Comparison of ENCODE assay signal across 16 mouse cellular contexts in the genomic region with DNA sequence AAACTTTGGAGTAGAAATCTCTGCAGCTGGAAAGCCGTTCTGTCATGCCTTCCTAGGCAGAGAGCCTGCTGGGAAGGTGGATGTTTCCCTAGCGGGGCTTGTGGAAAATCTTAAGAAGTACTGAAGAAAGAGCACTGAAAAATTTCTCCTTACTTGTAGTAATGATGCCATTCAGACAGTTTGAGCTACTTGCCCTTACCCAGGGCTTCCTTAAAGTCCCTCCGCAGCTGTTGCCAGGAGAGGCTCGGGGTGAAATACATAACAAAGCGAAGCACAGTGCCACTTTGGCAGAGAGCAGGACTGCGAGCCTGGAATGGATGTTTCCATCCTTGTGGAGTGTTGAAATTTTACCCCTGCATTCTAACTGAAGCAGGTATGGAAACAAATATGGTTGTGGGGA.
DNase-seq lines count a peak whose midpoint lies in the region; ATAC-seq and TF ChIP-seq lines count a peak whose summit lies in the region.
"Had no signal": no experiment of that assay in that cellular context is flagged by ENCODE, and none has a peak within 500 bp of the region (broad histone marks: within the 10 kb centered on the region; RNA-seq: fewer than 3 reads in every experiment).

No protein-coding gene starts in this region.

- H3K4me2 ChIP-seq in hindbrain, embryonic 16.5 days (ENCODE audit: low read length), result no peak overlapping the region
- no peak overlapping the region for H3K4me2 ChIP-seq in hindbrain, embryonic 14.5 days (replicated peaks)
- no peak overlapping the region for H3K4me2 ChIP-seq in heart, embryonic 12.5 days
- H3K4me2 ChIP-seq in lung, postnatal 0 days (replicated peaks; ENCODE audit: low read depth, low read length), result no peak overlapping the region
- no peak overlapping the region for H3K4me2 ChIP-seq in intestine, postnatal 0 days (replicated peaks; ENCODE audit: low read depth)
- H3K4me2 ChIP-seq in kidney, embryonic 15.5 days, result no peak overlapping the region
- H3K4me2 ChIP-seq: forebrain, embryonic 15.5 days had no signal

- H3K27me3 ChIP-seq in hindbrain, embryonic 16.5 days (replicated peaks; ENCODE audit: control insufficient read depth, insufficient read depth, low read length), result no peaks in the 10 kb centered on the region
- H3K27me3 ChIP-seq in hindbrain, embryonic 14.5 days (ENCODE audit: control insufficient read depth, insufficient read depth, low read length), result no peaks in the 10 kb centered on the region
- H3K27me3 ChIP-seq in heart, embryonic 12.5 days (replicated peaks), result no peaks in the 10 kb centered on the region
- no peaks in the 10 kb centered on the region for H3K27me3 ChIP-seq in lung, postnatal 0 days (replicated peaks; ENCODE audit: insufficient read depth, low read length)
- H3K27me3 ChIP-seq in intestine, postnatal 0 days (replicated peaks; ENCODE audit: control insufficient read depth, insufficient read depth, low read length), result no peaks in the 10 kb centered on the region
- H3K27me3 ChIP-seq in kidney, embryonic 15.5 days, result no peaks in the 10 kb centered on the region
- H3K27me3 ChIP-seq: forebrain, embryonic 15.5 days had no signal

- H3K27ac ChIP-seq in hindbrain, embryonic 16.5 days (ENCODE audit: low read depth, low read length), result no peak overlapping the region
- no peak overlapping the region for H3K27ac ChIP-seq in hindbrain, embryonic 14.5 days
- peak overlapping the region; percentile 63 for H3K27ac ChIP-seq in embryonic fibroblast, embryonic 13.5 days (ENCODE audit: insufficient read depth, low read length)
- H3K27ac ChIP-seq in heart, embryonic 12.5 days (ENCODE audit: poor library complexity, severe bottlenecking), result 0 out of 2 replicates have a peak overlapping the region, but pooled peaks have one; percentile 20
- H3K27ac ChIP-seq in lung, postnatal 0 days (ENCODE audit: low read length), result peak overlapping the region; percentile 48
- no peak overlapping the region for H3K27ac ChIP-seq in intestine, postnatal 0 days (ENCODE audit: low read depth, low read length)
- no peak overlapping the region for H3K27ac ChIP-seq in kidney, embryonic 15.5 days
- H3K27ac ChIP-seq: forebrain, embryonic 15.5 days; liver, embryonic 14.5 days had no signal

- 61% methylated on average over 6 of the region's 6 CpGs for WGBS in hindbrain, embryonic 16.5 days
- WGBS in hindbrain, embryonic 14.5 days, result 68% methylated on average over 6 of the region's 6 CpGs
- 68% methylated on average over 6 of the region's 6 CpGs for WGBS in heart, embryonic 12.5 days
- 52% methylated on average over 6 of the region's 6 CpGs for WGBS in lung, postnatal 0 days
- WGBS in intestine, postnatal 0 days, result 76% methylated on average over 6 of the region's 6 CpGs
- 83% methylated on average over 6 of the region's 6 CpGs for WGBS in kidney, embryonic 15.5 days

- H3K9ac ChIP-seq in hindbrain, embryonic 16.5 days (ENCODE audit: low read depth, low read length), result no peak overlapping the region
- H3K9ac ChIP-seq in hindbrain, embryonic 14.5 days, result no peak overlapping the region
- H3K9ac ChIP-seq in heart, embryonic 12.5 days, result no peak overlapping the region
- H3K9ac ChIP-seq in lung, postnatal 0 days (replicated peaks; ENCODE audit: low read depth), result no peak overlapping the region
- H3K9ac ChIP-seq in intestine, postnatal 0 days (ENCODE audit: low read depth, low read length), result no peak overlapping the region
- H3K9ac ChIP-seq in kidney, embryonic 15.5 days, result no peak overlapping the region
- H3K9ac ChIP-seq: forebrain, embryonic 15.5 days; liver, embryonic 14.5 days had no signal

- TF ChIP-seq POLR2A in embryonic fibroblast, embryonic 13.5 days (IDR thresholded peaks at IDR 0.05; ENCODE audit: low read depth, low read length), result no peak

- TF ChIP-seq CTCF in embryonic fibroblast, embryonic 13.5 days (IDR thresholded peaks at IDR 0.05; ENCODE audit: borderline replicate concordance, insufficient read depth, low read length), result no peak
- no peak; the same call in 1 of the 2 replicates for TF ChIP-seq CTCF in lung, postnatal 0 days (IDR thresholded peaks at IDR 0.05)
- no peak for TF ChIP-seq CTCF in intestine, postnatal 0 days (IDR thresholded peaks at IDR 0.05; ENCODE audit: low read depth)

- ATAC-seq in hindbrain, embryonic 16.5 days, result peak; percentile 63; the same call in 1 of the 2 replicates
- no peak for ATAC-seq in hindbrain, embryonic 14.5 days (ENCODE audit: low FRiP score)
- ATAC-seq in heart, embryonic 12.5 days (ENCODE audit: insufficient number of reproducible peaks, low FRiP score), result no peak
- peak; percentile 42 for ATAC-seq in lung, postnatal 0 days
- no peak for ATAC-seq in intestine, postnatal 0 days
- ATAC-seq in kidney, embryonic 15.5 days (replicated peaks; ENCODE audit: low FRiP score), result no peak
- ATAC-seq: activated CD4-positive, CD25-positive, alpha-beta regulatory T cell, adult 4 months; CD4-positive, CD25-positive, alpha-beta regulatory T cell, adult 4 months; forebrain, embryonic 15.5 days had no signal

- H3K9me3 ChIP-seq in hindbrain, embryonic 16.5 days (ENCODE audit: control insufficient read depth, low read length), result no peaks in the 10 kb centered on the region
- no peaks in the 10 kb centered on the region for H3K9me3 ChIP-seq in hindbrain, embryonic 14.5 days (ENCODE audit: control insufficient read depth, low read length)
- no peaks in the 10 kb centered on the region for H3K9me3 ChIP-seq in heart, embryonic 12.5 days (replicated peaks)
- H3K9me3 ChIP-seq in lung, postnatal 0 days (ENCODE audit: low read length), result no peaks in the 10 kb centered on the region
- H3K9me3 ChIP-seq in intestine, postnatal 0 days (ENCODE audit: control insufficient read depth), result no peaks in the 10 kb centered on the region
- no peaks in the 10 kb centered on the region for H3K9me3 ChIP-seq in kidney, embryonic 15.5 days (replicated peaks)
- H3K9me3 ChIP-seq: forebrain, embryonic 15.5 days had no signal

- H3K36me3 ChIP-seq in hindbrain, embryonic 16.5 days (ENCODE audit: control insufficient read depth, insufficient read depth, low read length), result no peaks in the 10 kb centered on the region
- H3K36me3 ChIP-seq in hindbrain, embryonic 14.5 days (replicated peaks; ENCODE audit: control insufficient read depth, insufficient read depth), result no peaks in the 10 kb centered on the region
- no peaks in the 10 kb centered on the region for H3K36me3 ChIP-seq in heart, embryonic 12.5 days
- H3K36me3 ChIP-seq in lung, postnatal 0 days (ENCODE audit: insufficient read depth, low read length), result peaks cover 8% of the 10 kb centered on the region; the same call in 1 of the 2 replicates
- no peaks in the 10 kb centered on the region for H3K36me3 ChIP-seq in intestine, postnatal 0 days (ENCODE audit: control insufficient read depth, insufficient read depth)
- H3K36me3 ChIP-seq in kidney, embryonic 15.5 days, result no peaks in the 10 kb centered on the region
- H3K36me3 ChIP-seq: forebrain, embryonic 15.5 days had no signal

- no peaks in the 10 kb centered on the region for H3K4me1 ChIP-seq in hindbrain, embryonic 16.5 days (ENCODE audit: control insufficient read depth, insufficient read depth, low read depth, low read length)
- H3K4me1 ChIP-seq in hindbrain, embryonic 14.5 days (replicated peaks; ENCODE audit: control insufficient read depth, insufficient read depth, low read length), result no peaks in the 10 kb centered on the region
- H3K4me1 ChIP-seq in embryonic fibroblast, embryonic 13.5 days (ENCODE audit: control insufficient read depth, insufficient read depth, low read length), result peaks cover 6% of the 10 kb centered on the region
- no peaks in the 10 kb centered on the region for H3K4me1 ChIP-seq in heart, embryonic 12.5 days (replicated peaks)
- peaks cover 3% of the 10 kb centered on the region; the same call in 1 of the 2 replicates for H3K4me1 ChIP-seq in lung, postnatal 0 days (ENCODE audit: insufficient read depth, low read depth, low read length)
- H3K4me1 ChIP-seq in intestine, postnatal 0 days (replicated peaks; ENCODE audit: control insufficient read depth, insufficient read depth, low read length), result no peaks in the 10 kb centered on the region
- no peaks in the 10 kb centered on the region for H3K4me1 ChIP-seq in kidney, embryonic 15.5 days
- H3K4me1 ChIP-seq: forebrain, embryonic 15.5 days had no signal

- no peak for DNase-seq in hindbrain, embryonic 14.5 days (ENCODE audit: low spot score)
- DNase-seq in lung, postnatal 0 days (ENCODE audit: low spot score), result peak; percentile 53
- no peak for DNase-seq in retina, embryonic 14.5 days (ENCODE audit: low spot score)
- DNase-seq: cerebellum, adult 11 months; left cerebral cortex, postnatal 4 days; spleen, adult 18-20 months; thymus, postnatal 4 days had no signal

- H3K4me3 ChIP-seq in hindbrain, embryonic 16.5 days (ENCODE audit: low read length), result no peak overlapping the region
- no peak overlapping the region for H3K4me3 ChIP-seq in hindbrain, embryonic 14.5 days (replicated peaks; ENCODE audit: low read length)
- H3K4me3 ChIP-seq in embryonic fibroblast, embryonic 13.5 days (ENCODE audit: insufficient read depth, low read length), result no peak overlapping the region
- no peak overlapping the region for H3K4me3 ChIP-seq in heart, embryonic 12.5 days
- no peak overlapping the region for H3K4me3 ChIP-seq in lung, postnatal 0 days (ENCODE audit: low read depth, low read length)
- no peak overlapping the region for H3K4me3 ChIP-seq in intestine, postnatal 0 days (ENCODE audit: low read depth, low read length)
- H3K4me3 ChIP-seq in kidney, embryonic 15.5 days (replicated peaks), result no peak overlapping the region
- H3K4me3 ChIP-seq: forebrain, embryonic 15.5 days had no signal

- TF ChIP-seq EP300 in lung, postnatal 0 days (IDR thresholded peaks at IDR 0.05), result no peak

Comparison
In these comparisons a context has a peak if more than half of its experiments do, and no peak if none do; other contexts are left out.
1. ATAC-seq: peak in hindbrain, embryonic 16.5 days (single experiment) and lung, postnatal 0 days (single experiment); none in hindbrain, embryonic 14.5 days (single experiment), heart, embryonic 12.5 days (single experiment), intestine, postnatal 0 days (single experiment) and kidney, embryonic 15.5 days (single experiment).
2. H3K27ac ChIP-seq: peak in embryonic fibroblast, embryonic 13.5 days (single experiment), heart, embryonic 12.5 days (single experiment) and lung, postnatal 0 days (single experiment); none in hindbrain, embryonic 16.5 days (single experiment), hindbrain, embryonic 14.5 days (single experiment), intestine, postnatal 0 days (single experiment) and kidney, embryonic 15.5 days (single experiment).